Mouse (Mus musculus) adrenal gland, postnatal 36 days (tissue): Measurements from ENCODE around the gene Pwp2. TPM values are rescaled to one million over a fixed set of nuclear protein-coding genes. Genes with fewer than 3 reads are reported as not detected.

Experiments used
- DNase-seq, 2 experiments: peaks; one replicate each; pipeline ENCODE4 v3.0.0; 2021; ENCODE audit warnings: mixed read lengths in 1 of 2
- total RNA-seq, 2 experiments: library from RNA; stranded (reverse); gene quantifications; 2 replicates each; pipeline ENCODE4 v1.2.3; 2021

The Pwp2 gene
- total RNA-seq, 2 experiments from 2014 or later: 17.9 to 22.8 TPM

DNA sequence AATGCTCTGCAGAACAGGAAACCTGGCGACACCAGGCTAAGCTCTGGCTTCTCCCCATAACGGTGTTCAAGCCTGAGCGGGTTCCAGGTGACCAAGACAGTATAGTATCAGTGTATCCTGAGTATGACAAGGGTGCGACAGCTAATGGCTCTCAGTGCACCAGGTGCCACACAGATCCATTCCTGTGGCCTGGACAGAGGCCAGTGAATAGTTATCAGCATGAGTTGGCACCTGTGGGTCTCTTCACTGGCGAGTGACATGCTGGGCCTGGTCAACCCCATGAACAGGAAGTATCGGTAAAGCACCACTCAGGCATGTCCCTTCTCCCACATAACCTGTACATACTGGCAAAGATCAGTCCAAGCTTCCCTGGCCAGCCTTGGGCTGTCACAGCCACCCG lies 13.9 kb downstream of the Pwp2 start:
- DNase-seq: no peak

DNA sequence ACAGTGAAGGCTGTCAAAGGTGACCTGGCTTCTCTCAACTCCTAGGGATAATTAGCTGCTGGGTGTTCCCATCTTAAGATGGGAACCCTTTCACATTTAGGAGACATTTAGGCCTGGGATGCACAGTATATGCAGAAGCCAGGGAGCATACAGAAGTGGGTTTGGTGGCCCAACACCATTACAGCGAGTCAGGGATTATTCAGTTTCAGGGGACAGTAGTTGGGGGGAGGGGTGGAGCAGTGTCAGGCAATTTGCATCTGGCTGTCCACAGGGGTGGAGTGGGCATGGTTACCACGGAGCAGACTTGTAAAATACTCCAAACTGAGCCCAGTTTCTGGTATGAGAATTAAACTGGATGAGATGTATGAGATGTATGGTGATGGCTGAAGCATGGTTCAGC lies 14.5 kb downstream of the Pwp2 start:
- DNase-seq: no peak

DNA sequence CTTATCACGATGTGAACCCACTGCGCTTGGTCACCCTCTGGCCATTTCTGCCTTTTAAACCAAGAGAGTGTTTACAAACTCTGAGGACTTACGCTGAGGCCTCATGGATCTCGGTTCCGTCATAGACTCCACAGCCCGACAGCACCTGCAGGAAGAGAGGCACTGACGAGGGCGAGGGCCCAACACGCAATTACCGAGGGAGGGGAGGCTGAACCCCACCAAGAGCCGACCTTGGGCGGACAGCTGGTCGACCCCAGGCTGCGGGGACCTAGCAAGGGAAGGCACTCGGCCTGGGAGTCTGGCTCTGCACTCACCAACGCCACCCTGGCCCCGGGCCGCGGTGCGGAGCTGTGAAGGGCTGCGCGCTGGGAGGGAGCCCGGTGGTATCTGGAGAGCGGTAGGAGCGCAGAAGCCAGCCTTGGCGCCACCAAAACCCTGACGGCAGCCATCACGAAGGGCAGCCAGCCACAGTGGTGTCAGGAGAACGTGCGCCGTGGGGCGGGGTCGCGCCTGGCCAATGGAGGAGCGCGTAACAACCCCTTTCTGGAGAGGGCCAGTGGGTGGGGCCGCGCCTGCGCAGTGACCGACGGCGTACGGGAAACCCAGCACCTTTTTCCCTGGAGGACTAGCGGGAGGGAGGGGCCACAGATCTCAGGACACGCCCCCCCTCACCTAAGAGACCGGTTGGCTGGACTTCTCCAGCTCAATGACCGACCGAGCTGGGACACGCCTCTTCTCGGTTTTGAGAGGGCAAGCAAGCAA lies 15.5 kb downstream of the Pwp2 start, which contains the start of gene D10Jhu81e:
Gene D10Jhu81e (minus strand): TSS at position 502 of the 762 bp plus-strand sequence.
- peak; percentile 100 for DNase-seq

DNA sequence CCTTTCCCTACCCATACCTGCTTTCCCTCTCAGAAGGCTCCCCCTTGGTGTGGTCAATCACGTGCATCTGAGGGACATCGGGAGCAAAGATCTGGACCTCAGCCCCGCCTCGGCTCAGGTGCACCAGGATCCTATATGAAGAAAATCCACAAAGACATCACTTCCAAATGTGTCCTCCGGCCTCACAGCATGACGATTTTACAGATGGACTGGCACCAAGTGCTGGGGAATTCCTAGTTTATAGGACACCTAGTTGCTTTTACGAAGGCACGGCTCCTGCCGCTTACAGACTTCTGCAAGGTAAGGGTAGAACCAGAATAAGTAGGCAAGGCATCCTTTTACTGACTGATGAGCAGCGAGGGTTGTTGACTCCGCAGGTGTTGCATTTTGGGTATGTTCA lies 16.2 kb downstream of the Pwp2 start:
- no peak for DNase-seq

DNA sequence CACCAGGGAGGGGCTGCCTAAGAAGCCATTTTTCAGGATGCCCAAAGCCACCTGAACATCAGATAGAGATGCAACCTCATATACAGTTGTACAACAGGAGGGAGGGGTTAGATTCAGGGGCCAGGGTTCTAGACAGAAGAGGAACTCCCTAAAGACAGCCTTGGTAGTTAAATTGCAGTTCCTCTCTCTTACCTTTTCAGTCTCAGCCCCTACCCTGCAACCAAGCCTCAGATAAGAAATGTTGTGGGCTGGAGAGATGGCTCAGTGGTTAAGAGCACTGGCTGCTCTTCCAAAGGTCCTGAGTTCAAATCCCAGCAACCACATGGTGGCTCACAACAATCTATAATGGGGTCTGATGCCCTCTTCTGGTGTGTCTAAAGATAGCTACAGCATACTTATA lies 17.2 kb downstream of the Pwp2 start:
- no peak for DNase-seq

DNA sequence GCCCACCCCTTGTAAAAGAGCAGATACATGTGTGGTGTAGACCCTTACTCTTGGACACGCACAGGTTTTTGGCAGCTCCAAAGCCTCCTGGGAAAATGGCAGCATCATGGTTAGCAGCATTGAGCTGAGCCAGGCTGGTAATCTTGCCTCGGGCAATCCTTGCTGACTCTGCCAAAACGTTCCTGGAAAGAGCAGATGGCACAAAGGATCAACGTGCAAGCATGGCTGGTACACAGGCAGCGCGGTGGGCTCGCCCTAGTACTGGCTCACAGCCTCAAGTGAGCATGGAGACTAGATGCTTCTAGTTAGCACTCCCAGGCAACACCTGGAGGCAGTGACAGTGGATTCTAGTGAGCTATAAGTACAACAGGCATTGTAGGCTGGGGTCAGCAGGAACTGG lies 17.6 kb downstream of the Pwp2 start:
- DNase-seq: no peak

DNA sequence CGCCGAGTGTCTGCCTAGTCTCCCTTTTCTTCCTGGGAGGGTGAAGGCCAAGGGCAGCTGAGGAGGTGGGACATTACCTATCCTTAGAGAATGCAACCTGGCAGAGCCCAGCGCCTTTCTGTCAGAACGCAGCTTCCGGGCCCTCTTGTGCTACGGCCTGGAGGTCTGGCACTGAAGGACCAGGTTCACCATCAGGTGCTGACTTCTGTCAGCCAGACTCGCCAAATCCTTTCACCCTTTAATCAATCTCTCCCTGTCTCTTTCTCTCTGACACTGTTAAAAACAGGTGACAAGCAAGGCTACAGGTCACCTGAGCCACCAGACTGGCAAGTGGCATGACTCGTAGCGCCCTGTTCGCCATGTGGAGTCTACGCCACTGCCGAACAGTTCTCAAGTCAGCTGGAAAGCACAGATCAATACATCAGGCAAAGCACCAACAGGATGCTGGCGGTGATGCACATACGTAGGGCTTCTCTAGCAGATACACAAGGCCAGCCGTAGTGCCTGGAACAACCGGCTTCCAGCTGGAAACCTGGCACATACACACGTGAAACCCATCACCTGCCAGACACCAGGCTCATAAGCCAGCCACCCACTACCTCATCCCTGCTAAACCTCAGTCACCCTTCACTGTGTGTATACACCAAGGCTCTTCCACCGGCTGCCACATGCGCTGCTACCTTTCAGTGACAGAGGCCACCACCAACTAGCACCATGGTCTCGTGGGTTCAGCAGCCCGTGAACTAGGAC lies 19.5 kb downstream of the Pwp2 start:
- no peak for DNase-seq

DNA sequence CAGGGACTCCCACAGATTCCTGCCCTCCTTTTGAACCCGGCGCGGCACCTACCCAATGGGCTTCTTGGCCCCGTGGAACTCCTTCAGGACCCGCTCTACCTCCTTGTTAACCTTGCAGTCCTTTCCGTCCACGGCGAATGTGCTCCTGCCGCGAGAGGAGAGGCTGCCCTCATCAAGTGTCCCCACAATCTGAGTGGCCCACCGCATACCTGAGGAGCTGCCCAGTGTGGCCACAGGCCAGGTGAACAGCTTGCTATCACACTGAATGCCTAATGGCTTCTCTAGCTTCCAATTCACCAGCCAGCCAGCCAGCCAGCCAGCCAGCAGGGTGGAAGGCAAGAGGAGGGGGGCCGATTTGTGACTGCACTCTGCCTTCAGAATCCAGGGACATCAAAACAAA lies 20.2 kb downstream of the Pwp2 start:
- DNase-seq: no peak

DNA sequence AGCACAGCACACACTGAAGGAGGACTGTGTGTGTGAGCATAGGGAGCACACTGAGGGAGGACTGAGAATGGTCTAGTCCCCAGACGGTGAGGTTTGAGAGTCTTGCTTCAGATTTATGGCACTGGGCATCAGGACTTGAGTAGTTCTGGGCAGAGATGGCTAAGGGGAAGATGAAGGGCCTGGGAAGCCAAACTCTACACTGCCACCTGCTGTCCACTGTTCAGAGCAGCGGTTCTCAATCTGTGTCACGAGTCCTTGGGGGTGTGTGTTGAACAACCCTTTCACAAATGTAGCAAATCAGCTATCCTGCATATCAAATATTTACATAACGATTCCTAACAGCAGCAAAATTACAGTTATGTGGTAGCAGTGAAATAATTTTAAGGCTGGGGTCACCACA lies 21.0 kb downstream of the Pwp2 start:
- DNase-seq: peak; percentile 70 to 82

DNA sequence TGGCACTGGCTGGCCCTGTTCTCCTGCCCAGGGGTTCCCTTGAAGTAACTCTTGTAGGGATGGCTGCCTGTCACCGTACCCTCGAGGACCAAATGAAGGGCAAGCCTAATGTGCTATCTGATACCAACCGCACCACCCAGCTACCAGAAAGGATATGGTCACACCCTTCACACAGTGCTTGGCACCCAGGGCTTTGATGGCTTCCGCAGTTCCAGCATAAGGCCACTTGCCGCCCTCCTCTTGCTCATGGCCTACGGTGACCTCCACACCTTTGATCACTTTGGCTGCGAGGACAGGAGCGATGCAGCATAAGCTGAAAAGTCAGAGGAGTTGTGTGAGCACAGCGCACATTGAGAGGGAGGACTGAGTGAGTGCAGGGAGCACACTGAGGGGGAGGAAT lies 21.7 kb downstream of the Pwp2 start:
- no peak for DNase-seq

DNA sequence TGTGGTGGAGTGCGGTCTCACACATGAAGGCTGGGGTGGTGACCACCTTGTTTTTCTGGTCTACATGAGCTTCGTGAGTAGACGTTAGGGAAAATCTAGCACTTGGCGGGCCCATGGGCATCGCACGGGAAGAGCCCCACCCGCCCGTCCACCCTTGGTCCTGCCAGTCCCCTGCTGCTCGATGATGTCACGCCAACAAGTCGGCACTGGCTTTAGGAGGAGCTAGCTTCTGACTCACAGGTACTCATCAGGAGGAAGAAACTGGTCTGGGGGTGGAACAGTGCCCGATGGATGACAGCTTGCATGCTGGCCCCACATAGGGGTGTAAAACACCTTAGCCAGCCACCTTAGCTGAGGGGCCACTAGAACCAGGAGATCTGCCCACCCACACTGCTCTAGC lies 22.3 kb downstream of the Pwp2 start:
- no peak for DNase-seq

DNA sequence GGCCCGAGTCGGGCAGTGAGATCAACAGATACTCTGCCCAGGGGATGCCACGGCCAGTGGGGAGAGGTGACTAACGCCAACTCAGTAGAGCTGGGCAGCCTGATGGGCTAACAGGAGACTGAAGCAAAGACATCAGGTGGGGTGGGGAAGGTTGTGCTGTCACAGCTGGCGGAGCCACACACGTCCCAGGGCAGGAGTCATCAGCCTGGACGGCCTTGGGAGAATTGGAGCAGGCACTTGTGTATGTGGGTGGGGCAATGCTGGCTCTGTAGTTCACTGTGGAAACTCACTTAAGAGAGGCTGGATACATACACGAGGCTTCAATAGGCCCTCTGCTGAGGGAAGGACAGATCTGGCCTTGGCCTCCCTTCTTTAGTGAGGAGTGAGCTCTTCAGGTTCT lies 23.9 kb downstream of the Pwp2 start:
- DNase-seq: peak; percentile 62 to 64

DNA sequence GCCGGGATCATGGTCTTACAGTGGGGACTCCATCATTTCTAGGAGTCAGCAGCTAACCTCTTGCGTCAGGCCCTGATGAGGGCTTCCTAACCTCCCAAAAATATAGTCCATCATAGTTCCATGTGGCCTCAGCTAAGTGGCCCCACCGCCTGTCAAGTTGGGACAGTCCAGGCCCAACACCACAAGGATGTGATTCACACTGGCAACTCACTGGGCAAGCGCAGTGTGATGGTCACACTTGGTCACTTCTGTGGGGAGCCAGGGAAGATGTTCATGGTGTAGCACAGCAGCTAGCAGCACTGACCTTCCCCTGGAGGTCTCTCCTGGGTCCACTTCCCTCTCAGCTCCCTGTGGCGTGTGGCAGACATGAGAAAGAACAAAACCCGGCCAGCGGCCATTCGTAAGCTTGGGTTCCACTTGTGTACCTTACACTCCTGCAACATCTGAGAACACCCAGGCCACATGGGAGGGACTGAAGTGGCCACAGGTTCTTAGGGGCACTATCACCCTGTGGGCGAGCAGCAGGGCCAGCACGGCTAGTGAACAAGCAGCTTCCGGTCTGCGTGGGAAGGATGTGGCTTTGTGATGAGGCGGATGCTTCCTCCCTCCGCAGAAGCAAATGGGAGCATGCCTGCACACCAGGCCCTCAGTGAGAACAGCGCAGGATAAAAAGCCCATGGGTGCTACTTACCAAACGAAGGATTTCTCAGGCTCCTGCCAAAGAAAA lies 24.4 kb downstream of the Pwp2 start:
- DNase-seq: peak; percentile 34 to 36

DNA sequence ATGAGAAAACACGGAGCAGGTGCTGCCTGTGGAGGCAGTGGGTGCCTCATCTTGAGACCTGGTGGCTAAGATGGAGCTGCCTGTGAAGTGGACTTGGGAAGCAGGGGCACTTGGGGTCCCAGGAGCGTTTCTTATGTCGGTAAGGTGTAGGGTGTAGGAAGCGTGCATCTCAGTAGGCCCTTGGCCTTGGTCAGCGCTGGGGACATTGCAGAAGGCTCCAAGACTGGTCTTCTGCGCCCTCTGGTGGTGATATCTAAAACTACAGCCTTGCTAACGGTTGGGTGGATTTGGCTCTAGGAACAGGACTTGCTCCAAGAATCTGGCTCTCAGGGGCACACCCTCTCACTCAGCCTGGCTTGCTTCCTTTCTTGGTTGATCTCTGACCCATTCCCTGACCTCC lies 25.0 kb downstream of the Pwp2 start:
- peak; percentile 86 to 88 for DNase-seq

DNA sequence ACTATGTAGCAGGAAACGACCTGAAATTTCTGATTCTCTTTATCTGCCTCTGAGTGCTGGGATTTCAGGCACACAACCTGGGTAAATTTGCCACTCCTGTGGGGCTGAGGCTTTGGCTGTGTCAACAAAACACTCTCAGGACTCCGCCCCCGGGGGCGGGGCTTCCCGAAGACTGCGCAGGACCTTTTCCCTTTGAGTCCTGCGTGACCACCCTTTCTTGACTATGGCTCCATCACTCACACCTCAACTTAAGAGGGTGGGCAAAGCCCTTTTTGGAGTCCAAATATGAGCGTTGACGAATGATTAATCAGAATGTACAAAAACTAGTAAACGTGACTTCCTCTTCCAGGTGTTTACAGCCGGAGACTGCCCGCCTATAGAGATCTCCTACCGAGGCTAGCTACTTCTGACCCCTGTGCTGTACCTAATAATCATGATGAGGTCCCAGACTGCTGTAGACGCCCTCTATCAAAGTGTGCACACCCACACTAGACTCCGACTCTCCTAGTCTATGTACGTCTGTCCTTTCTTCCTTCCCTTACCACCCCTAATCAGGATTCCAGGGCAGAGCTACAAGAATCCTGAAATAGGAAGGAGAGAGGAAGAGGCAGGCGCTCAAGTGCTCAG lies 25.6 kb downstream of the Pwp2 start:
- DNase-seq: peak; percentile 79 to 89

DNA sequence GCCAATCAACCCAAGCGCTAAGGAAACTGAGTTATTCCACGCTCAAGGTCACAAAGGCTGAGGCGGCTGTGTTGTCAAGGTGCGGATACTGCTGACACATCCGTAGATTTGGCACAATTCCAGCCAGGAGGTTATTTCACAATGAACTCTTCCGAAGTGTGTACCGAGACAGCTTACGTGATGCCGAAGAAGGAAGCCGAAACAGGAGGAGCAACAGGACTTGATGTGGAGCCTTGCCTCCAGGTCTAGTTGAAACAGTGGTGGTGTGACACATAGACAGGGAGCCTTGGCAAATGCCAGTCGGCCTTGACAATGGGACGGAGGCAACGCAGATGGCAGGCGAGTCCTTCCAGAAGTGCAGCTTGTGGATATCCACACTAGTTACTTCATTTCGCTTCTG lies 26.9 kb downstream of the Pwp2 start:
- peak; percentile 60 to 73 for DNase-seq

DNA sequence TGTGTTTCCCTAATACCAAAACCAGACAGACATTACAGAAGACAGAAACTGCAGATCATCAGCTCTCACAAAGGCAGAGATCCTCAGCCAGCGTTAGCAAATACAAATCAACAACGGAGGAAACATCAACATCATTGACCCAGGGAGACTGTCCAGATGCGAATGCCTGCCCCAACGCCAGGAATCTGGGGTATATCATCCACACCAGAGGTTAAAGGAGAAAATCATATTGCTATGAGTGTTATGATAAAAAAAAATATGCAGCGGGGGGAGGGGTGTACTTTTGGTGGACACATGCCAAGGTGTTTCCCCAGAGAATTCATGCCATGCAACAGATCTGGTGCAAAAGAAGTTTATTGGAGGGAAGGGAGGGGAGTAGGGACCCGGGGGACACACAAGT lies 28.0 kb downstream of the Pwp2 start:
- no peak for DNase-seq

DNA sequence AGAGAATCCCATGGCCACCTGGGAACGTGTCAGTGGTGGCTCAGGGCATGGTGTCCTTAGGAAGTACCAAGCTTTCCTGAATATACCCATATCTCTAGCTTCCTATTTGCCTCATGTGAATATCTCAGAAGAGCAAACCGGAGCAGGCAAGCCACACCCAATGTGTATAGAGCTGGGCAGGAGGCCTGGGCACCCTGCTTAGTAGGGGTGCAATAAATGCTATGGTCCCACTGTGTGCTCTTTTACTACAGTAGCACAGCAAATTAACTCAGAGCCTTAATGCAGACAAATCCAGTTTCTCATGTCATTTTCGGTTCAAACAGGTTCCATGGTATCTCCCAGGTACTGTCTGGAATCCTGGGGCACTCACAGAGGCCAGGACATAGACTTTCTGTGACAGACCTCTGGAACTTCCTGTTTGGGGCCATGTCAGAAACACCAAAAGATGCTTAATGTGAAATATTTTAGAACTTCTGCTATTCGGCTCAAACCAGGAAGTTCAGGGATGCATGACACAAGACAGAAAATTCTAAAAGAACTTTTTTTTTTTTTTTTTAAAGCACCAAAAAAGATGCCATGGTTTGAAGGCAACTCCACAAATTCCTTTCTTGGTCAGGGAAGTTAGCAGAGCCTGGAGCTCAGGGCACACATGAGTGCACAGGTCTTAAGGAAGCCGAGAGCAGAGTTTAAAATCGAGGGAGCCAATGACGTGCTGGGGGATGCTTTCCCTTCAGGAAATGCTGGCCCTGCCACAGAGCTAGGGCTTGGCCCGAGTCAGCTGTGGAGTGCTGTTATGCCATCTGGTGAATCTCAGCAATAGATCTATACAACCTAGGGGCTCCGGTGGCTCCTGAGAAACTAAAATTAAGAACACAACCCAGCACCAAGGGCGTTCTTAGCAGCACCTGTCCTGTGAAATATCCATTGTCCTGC lies 35.8 kb downstream of the Pwp2 start:
- no peak for DNase-seq

DNA sequence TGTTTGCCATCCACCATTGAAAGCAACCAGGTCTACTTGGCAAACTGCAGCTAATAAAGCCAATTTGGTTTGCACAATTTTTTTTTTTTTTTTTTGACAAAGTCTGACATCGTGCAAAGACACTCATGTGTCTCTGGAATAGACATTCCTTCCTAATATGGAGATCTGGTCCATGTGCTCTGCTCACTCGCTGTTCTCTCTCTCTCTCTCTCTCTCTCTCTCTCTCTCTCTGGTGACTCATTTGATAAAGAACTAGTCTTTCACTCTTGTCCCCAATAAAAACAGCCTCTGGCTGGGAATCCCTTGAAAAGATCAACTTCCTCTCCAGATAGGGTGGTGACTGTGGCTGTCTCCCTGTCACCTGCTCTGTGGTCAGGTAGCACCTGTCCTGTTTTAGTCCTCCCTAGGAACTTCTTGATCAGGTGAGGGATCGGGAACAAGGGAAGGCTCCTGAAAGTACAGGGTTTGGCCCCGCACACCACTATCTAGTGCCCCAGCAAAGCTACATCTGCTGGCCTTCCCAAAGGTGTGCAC lies 37.0 kb downstream of the Pwp2 start:
- no peak for DNase-seq

DNA sequence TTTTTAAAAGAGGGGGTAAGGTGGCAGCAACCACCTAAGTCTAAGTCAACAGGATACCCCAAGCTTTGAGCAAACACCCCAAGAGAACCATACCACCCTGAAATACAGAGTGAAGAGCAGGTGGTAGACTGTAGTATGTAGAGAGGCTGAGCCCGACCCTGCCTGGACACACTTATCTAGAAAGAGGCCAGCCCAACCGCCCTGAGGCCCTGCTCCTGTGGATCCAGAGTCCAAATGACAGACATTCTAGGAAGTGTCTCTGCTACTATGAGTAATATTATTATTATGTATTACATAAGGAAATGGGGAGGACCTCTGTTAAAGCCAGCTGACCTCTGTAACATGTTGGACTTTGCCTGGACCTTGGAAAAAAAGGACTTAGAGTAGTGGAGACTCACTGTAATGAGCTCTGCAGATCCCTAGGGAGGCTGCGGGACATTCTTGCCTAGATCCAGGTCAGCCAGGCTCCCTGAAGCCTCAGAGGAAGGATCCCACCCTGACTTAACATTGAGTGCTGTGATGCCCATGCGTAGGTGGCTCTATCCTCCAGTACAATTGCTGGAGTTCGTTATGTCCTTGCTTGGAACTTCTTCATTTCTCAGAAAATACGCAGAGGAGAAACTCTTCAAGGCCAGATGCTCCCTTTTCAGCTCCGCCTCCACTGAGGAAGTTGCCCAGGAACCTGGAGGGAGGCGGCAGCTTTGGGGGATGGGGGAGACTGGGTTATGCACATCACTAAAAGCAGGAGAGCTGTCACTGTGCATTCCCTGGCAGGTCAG lies 41.0 kb downstream of the Pwp2 start:
- DNase-seq: no peak
